Mouse (Mus musculus) heart, postnatal 4 days (tissue): ENCODE data around the gene Sprr1a. TPM values are rescaled to one million over a fixed set of nuclear protein-coding genes. Genes with fewer than 3 reads are reported as not detected.
"Not testable (repeated sequence)": the region's sequence is repeated elsewhere in the genome, so short reads cannot be mapped to it uniquely, and the experiment has no call there.

Experiments used
- DNase-seq: peaks from one replicate; pipeline ENCODE4 v3.0.0; 2021
- total RNA-seq, 2 experiments: library from RNA; stranded (reverse); gene quantifications; 2 replicates each; pipeline ENCODE4 v1.2.3; 2021

Gene Sprr1a
- not detected for total RNA-seq

DNA sequence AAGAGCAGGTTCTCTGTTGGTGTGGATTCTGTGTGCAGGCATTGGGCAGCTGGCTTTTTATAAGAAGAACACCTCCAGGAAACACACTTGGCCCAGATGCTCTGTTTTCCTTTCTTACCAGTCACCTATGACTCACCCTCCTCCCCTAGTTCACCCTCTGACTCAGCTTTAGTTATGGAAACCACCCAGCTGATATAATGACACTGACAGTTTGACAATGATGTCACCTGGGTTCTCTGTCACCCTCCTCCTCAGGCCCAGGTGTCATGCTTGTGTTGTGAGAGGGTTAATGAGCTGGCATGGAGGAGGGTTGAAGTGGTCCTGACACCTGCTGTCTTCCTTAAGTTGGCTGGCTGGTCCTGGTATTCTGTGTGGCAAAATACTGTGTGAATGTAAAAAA is at the start of gene Sprr1a:
Sprr1a (minus strand) TSS at position 33 of the 400 bp plus-strand sequence.
- DNase-seq: no peak

GRCm38 (mm10) chr3:92534411-92534810 is 48.7 kb upstream of the Sprr1a start, which contains the start of gene 2310046K23Rik:
TSS of gene 2310046K23Rik (minus strand) at chr3:92534511.
- no peak for DNase-seq

DNA sequence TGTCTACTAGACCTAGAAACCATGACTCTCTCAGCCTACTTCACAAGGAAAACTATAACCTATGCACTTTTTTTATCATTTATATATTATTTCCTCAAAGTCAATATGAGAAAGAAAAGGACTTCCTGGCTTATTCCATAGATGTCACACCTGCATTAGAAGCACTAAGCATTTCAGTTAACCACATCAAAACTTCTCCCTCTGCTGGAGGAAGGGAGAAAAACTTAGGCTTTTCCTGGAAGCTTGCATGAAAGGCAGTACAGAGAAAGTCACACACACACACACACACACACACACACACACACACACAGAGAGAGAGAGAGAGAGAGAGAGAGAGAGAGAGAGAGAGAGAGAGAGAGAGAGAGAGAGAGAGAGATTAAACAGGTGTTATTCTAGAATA is 26.6 kb upstream of the Sprr1a start:
- DNase-seq: peak; percentile 8

- DNase-seq: peak; percentile 39
Observed at GRCm38 (mm10) chr3:92510786-92511185, 25.1 kb upstream of the Sprr1a start.

DNA sequence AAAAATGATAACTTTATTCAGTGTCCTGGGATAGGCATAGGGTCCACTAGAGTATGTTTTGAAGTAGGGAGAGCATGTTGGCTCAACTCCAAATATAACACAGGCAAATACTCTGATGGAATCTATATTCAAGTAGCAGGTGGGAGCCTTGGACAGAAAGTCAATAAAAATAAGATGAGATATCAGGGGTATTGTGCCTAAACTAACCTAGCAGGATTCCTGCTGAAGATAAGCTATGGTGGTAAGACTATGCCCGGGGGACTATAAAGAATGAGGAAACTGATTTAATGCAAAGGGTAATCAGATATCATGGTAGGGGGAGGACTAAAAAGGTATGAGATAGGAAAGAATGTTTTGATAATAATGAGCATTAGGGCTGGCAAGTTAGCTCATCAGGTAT is 22.5 kb upstream of the Sprr1a start:
- no peak for DNase-seq

DNA sequence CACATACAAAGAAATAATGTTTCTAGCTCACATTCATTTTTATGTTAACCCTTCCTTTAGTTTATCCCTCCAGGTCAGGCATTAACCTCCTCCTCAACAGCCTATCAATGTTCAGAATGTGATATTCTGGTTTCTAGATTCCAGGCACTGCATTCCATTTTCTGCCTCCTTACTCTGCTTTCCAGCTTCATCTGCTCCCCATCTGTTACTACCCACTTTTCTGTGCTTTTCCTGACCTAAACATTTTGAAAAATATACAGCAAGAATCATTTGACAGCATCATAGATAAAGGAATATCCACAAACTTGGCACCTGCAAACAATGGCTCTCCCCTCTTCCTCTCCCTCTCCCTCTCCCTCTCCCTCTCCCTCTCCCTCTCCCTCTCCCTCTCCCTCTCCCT is 17.8 kb upstream of the Sprr1a start:
- DNase-seq: no peak

DNA sequence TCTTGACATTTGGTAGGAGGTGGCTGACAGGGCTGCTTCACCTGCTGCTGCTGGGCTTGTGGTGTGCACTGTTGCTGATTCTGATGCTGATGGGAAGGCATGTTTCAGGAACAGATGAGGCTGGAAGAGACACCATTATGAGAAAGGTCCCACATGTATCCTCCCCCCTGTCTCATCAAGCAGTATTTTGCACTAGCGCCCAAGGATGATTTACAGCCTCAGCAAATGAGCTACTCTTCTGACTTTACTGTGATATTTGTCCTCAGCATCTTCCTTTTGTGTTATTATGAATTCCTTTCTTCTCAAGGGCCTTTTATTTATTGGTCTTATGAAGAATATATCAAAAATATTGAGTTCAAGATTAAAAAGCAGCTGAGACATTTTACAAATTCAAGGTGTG is 14.7 kb upstream of the Sprr1a start, which contains the start of gene Sprr4:
Sprr4 (minus strand) TSS at position 101 of the 400 bp plus-strand sequence.
- no peak for DNase-seq

- not testable (repeated sequence) for DNase-seq
Observed at GRCm38 (mm10) chr3:92490262-92490661, 4.6 kb upstream of the Sprr1a start.

DNA sequence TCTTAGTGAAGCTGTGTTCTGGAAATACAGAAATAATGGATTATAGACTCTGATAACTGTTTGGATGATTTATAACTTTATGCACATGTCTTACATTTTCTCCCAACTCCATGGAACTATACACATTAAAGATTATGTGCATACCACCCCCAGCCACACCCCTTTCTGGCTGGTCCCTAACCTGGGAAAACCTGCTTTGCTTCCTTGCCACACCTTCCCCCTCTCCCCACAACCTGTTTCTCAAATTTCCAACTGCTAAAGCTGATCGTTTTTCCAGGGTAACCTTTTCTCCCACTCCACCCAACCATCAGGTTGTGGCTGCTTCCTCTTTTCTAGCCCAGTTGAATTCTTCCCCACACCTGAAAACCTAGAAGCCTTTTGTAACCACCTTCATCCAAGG is 612 bp upstream of the Sprr1a start:
- DNase-seq: no peak

DNA sequence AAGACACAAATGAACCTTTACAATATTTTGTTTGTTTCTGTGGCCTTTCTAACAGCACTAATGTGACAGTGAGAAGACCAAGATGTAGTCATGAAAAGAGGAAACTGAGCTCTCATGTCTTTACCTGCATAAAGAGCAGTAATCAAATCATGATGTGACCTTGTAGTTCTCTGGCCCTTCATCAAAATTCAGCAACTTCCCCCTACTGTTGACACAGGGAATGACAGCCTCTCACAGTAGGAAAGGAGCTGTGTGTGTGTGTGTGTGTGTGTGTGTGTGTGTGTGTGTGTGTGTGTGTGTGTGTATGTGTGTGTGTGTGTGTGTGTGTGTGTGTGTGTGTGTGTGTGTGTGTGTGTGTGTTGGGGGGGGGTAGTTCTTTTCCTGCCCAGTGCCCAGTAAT is 4.4 kb downstream of the Sprr1a start:
- not testable (repeated sequence) for DNase-seq

GRCm38 (mm10) chr3:92470111-92470510 is 15.6 kb downstream of the Sprr1a start:
- no peak for DNase-seq

GRCm38 (mm10) chr3:92467424-92467823 is 18.3 kb downstream of the Sprr1a start:
- DNase-seq: no peak

DNA sequence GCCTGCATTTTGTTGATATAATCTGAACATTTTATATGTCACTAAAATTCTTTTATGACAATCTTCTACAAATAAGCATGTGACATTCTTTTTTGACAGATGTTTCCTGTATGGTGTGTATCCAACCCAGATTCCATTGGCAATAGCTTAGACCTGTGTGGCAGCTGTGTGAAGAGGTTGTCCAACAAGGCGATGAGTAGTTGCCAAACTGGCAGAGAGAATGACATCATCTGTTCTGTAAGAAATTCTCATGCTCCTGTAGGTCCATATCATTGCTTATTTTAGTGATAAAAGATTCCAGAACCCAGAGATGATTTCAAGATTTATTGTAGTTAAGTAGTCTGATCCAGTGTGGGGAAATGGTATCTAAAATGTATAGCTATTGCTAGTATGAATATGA is 19.1 kb downstream of the Sprr1a start:
- no peak for DNase-seq

DNA sequence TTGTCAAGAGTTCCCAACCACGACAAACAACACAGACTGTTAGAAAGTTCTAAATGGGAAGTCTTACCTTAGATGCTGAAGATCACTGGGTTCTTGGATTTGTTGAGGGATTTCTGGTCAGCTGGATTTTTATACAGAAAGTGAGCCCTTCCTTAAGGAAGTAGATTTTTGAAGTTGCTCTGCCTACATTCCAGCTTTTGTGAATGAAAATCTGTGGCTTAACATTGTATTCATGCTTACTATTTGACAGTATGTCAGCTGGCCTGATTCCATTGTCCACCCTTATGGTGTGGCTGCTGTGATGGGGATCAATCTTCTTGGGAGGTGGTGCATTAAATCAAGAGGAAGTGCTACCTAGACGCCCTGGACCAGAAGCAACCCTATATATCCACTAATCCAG is 27.1 kb downstream of the Sprr1a start, which contains the start of gene Sprr3:
Sprr3 (minus strand) TSS at position 101 of the 400 bp plus-strand sequence.
- no peak for DNase-seq

DNA sequence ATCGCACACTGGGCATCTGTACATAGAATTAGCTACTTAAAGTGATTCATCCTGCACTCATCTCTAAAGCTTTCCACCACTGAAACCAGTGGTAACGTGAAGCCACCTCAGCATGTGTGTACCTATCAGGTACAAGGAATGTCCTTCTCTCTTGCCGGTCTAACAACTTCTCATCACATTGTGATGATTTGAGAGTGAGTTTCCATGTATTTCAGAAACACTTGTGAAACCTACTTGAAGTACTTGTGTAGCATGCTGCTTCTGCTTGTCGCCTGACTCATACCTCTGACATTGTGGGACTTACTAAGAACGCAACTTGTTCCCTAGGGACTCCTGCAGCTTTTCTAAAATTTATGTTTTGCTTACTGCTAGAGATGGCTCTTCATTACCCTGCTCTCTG is 30.5 kb downstream of the Sprr1a start:
- DNase-seq: no peak

DNA sequence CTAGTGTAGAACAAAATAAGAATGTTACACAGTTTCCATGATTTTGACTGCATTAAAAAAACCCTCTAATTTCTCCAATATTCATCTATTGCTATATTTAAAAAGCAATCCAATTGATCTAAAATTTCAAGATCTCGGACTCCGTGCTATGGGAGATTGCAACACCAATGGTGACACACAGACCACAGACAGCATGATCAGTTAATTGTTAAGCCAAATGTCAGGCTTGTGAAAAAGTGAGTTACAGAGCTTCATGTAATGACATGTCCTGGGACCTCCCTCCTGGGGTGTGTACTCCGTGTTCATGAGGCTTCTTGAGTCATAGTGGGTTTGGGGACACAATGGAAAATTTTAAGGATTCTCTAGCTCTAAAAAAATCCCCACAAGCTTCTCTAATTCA is 45.5 kb downstream of the Sprr1a start:
- DNase-seq: no peak

DNA sequence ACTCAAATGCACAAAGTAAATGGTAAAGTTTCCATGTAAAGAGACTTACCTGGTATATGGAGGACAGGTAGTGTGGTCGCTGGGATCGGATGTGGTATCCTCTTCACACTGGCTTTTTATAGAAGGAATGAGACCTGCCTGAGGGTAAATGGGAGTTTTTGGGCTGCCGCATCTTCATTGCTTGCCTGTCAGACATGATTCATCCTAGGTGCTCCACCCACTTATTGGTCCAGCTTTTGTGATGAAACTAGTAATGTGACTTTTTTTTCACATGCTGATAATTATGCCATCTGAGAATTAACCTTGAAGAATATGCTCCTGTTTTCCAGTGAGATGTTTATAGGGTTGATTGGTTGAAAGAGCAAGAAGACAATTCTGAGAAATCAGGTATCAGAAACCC is 47.0 kb downstream of the Sprr1a start, which contains the start of gene Sprr1b:
Sprr1b (minus strand) TSS at position 101 of the 400 bp plus-strand sequence.
- no peak for DNase-seq

Other genes starting within 250 kb of the Sprr1a start
- not detected for gene Sprr2a3, start 200.5 kb downstream of the Sprr1a start, total RNA-seq
- not detected for gene Sprr2b, start 169.3 kb downstream of the Sprr1a start, total RNA-seq
- gene Sprr2d, start 146.8 kb downstream of the Sprr1a start, total RNA-seq: not detected
- not detected for gene Sprr2e, start 133.8 kb downstream of the Sprr1a start, total RNA-seq
- not detected for gene Sprr2f, start 120.7 kb downstream of the Sprr1a start, total RNA-seq
- gene Sprr2h, start 100.2 kb downstream of the Sprr1a start, total RNA-seq: not detected
- not detected for gene Sprr2i, start 77.9 kb downstream of the Sprr1a start, total RNA-seq
- gene Sprr2j-ps, start 67.8 kb downstream of the Sprr1a start, total RNA-seq: not detected
- gene Gm9774, start 56.5 kb downstream of the Sprr1a start, total RNA-seq: 1 to 10 TPM; 1.7 to 4.6 TPM
- gene Sprr2k, start 53.3 kb downstream of the Sprr1a start, total RNA-seq: not detected
- gene Sprr1b, start 47.1 kb downstream of the Sprr1a start, total RNA-seq: not detected
- not detected for gene Sprr3, start 27.2 kb downstream of the Sprr1a start, total RNA-seq
- gene Sprr4, start 14.6 kb upstream of the Sprr1a start, total RNA-seq: not detected
- not detected for gene 2310046K23Rik, start 48.6 kb upstream of the Sprr1a start, total RNA-seq
- not detected for gene Ivl, start 87.8 kb upstream of the Sprr1a start, total RNA-seq
- gene Smcp, start 103.1 kb upstream of the Sprr1a start, total RNA-seq: not detected
- not detected for gene 2210017I01Rik, start 121.6 kb upstream of the Sprr1a start, total RNA-seq
- not detected for gene Lce6a, start 135.8 kb upstream of the Sprr1a start, total RNA-seq
- gene Lce1a1, start 162.4 kb upstream of the Sprr1a start, total RNA-seq: not detected
- gene Lce1b, start 171.0 kb upstream of the Sprr1a start, total RNA-seq: not detected
- not detected for gene Lce1a2, start 184.4 kb upstream of the Sprr1a start, total RNA-seq
- not detected for gene Lce1c, start 193.4 kb upstream of the Sprr1a start, total RNA-seq
- gene Lce1d, start 201.3 kb upstream of the Sprr1a start, total RNA-seq: not detected
- gene Lce1e, start 223.2 kb upstream of the Sprr1a start, total RNA-seq: not detected
- not detected for gene Lce1f, start 234.5 kb upstream of the Sprr1a start, total RNA-seq